Mouse (Mus musculus): ENCODE results near the gene Nutm1. TPM values are rescaled to one million over a fixed set of nuclear protein-coding genes. Genes with fewer than 3 reads are reported as not detected.

The Nutm1 gene
- total RNA-seq, 2 experiments from 2014 or later, result 0.42 TPM; not detected in 1

- ATAC-seq (replicated peaks; ENCODE audit: low FRiP score, low TSS enrichment, poor library complexity, severe bottlenecking), result peak; percentile 47
Measured at GRCm38 (mm10) chr2:112262779-112263295, 3.7 kb upstream of the Nutm1 start.

GRCm38 (mm10) chr2:112261748-112262653, 2.9 kb upstream of the Nutm1 start, which contains the start of gene Nop10:
Gene Nop10, plus strand, starts transcription at chr2:112261926.
- ATAC-seq (replicated peaks; ENCODE audit: low FRiP score, low TSS enrichment, poor library complexity, severe bottlenecking), result peak; percentile 55

DNA sequence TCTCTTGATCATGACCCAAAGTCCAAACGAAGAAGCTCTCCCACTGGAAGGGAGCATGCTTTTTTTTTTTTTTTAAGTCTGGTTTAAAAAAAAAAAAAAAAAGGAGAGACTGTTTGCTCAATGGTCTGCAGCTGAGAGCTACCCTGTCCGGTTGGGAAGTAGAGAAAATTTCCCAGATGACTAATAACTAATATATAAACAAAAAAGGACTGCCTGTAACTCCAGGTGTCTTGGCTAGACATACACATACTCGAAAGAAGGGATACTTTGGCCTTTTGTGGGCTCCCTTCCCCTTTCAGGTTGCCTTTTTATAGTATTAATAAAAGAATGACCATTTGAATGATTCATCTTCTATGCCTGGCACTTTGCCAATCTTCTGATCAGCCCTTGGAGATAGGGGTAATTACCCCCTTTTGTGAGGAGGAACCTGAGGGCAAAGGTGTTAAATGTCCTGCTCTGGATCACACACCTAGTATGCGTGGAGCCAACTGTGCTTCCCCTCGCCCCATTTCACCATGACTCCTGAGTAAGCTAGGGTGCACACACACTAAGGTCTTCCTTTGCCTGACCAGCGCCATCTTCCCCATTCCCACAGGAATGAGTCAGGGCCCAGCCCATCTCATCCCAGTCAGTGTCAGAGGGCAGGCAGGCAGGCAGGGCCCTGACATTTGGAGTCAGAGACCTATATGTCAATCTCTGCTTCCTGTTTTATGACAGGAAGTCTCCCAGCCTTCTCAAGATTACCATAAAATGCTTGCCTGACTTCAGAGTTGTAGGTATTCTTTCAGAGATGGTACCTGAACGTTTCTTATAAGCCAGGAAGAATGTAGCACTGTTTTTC, 4.2 kb downstream of the Nutm1 start:
- ATAC-seq (replicated peaks; ENCODE audit: low FRiP score, low TSS enrichment, poor library complexity, severe bottlenecking), result no peak

- ATAC-seq (replicated peaks; ENCODE audit: low FRiP score, low TSS enrichment, poor library complexity, severe bottlenecking), result no peak
Measured at GRCm38 (mm10) chr2:112249780-112250453, 9.2 kb downstream of the Nutm1 start.

DNA sequence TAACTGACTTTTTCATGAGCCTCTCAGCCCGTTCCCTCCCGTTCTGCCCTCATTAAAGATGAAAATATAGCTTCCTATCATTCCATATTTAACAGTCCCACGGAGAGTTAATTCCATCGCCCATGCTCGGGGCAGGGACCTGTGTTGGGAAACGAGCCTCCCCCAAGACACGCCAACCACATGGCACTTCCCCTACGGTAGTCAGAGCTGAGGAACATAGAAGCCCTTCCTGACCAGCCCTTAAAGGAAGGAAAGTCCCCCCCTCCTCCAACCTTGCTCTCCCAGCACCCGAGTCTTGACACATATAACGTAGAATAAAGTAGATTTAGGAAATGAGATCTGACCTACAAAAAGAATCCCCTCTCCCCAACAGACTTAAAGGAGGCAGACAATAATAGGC, 11.8 kb downstream of the Nutm1 start:
- ATAC-seq (replicated peaks; ENCODE audit: low FRiP score, low TSS enrichment, poor library complexity, severe bottlenecking), result no peak

GRCm38 (mm10) chr2:112246193-112246592, 12.9 kb downstream of the Nutm1 start:
- ATAC-seq (replicated peaks; ENCODE audit: low FRiP score, low TSS enrichment, poor library complexity, severe bottlenecking), result no peak

GRCm38 (mm10) chr2:112245307-112245706, 13.8 kb downstream of the Nutm1 start:
- no peak for ATAC-seq (replicated peaks; ENCODE audit: low FRiP score, low TSS enrichment, poor library complexity, severe bottlenecking)

- no peak for ATAC-seq (replicated peaks; ENCODE audit: low FRiP score, low TSS enrichment, poor library complexity, severe bottlenecking)
Measured at GRCm38 (mm10) chr2:112241787-112242186, 17.3 kb downstream of the Nutm1 start.

GRCm38 (mm10) chr2:112239935-112240721, 19.0 kb downstream of the Nutm1 start:
- ATAC-seq (replicated peaks; ENCODE audit: low FRiP score, low TSS enrichment, poor library complexity, severe bottlenecking), result peak; percentile 29

GRCm38 (mm10) chr2:112239212-112239934, 19.7 kb downstream of the Nutm1 start, which contains the start of gene Lpcat4:
Gene Lpcat4, plus strand, starts transcription at chr2:112239468.
- peak; percentile 79 for ATAC-seq (replicated peaks; ENCODE audit: low FRiP score, low TSS enrichment, poor library complexity, severe bottlenecking)

DNA sequence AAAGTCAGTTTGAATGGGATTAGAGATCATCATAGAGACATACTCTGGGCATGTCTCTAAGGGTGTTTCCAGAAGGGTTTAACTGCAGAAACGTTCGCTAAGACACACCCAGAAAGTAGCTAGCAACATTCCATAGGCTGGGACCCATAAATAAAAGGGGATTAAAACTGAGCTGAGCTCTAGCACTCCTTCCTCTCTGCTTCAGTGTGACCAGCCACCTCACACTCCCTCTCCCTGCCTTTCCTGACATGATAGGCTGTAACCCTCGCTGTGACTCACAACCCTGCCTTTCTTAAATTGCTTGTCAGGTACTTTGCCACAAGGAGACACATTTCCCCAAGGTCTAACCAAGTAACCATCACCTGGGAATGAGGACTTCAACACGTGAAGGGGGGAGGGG, 21.1 kb downstream of the Nutm1 start:
- ATAC-seq (replicated peaks; ENCODE audit: low FRiP score, low TSS enrichment, poor library complexity, severe bottlenecking), result no peak

GRCm38 (mm10) chr2:112236620-112237019, 22.5 kb downstream of the Nutm1 start:
- ATAC-seq (replicated peaks; ENCODE audit: low FRiP score, low TSS enrichment, poor library complexity, severe bottlenecking), result no peak

DNA sequence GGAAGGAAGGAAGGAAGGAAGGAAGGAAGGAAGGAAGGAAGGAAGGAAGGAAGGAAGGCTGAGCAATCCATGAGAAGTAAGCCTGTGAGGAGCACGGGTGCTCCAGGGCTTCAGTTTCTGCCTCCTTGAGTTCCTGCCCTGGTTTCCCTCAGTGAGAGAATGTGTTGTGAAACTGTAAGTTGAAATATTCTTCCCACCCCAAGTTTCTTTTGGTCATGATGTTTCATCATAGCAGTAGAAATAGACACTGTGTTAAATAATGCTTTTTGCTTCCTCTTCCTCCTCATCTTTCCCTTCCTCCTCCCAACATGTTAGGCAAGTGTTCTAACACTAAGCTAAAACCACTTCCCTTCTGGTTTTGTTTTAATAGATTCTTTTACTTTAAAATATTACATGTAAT, 26.5 kb downstream of the Nutm1 start:
- no peak for ATAC-seq (replicated peaks; ENCODE audit: low FRiP score, low TSS enrichment, poor library complexity, severe bottlenecking)

- no peak for ATAC-seq (replicated peaks; ENCODE audit: low FRiP score, low TSS enrichment, poor library complexity, severe bottlenecking)
Measured at GRCm38 (mm10) chr2:112224356-112224755, 34.7 kb downstream of the Nutm1 start.

- no peak for ATAC-seq (replicated peaks; ENCODE audit: low FRiP score, low TSS enrichment, poor library complexity, severe bottlenecking)
Measured at GRCm38 (mm10) chr2:112222607-112223006, 36.5 kb downstream of the Nutm1 start.

- no peak for ATAC-seq (replicated peaks; ENCODE audit: low FRiP score, low TSS enrichment, poor library complexity, severe bottlenecking)
Measured at GRCm38 (mm10) chr2:112220880-112221279, 38.2 kb downstream of the Nutm1 start.

- no peak for ATAC-seq (replicated peaks; ENCODE audit: low FRiP score, low TSS enrichment, poor library complexity, severe bottlenecking)
Measured at GRCm38 (mm10) chr2:112217614-112218013, 41.5 kb downstream of the Nutm1 start.

- peak; percentile 89 for ATAC-seq (replicated peaks; ENCODE audit: low FRiP score, low TSS enrichment, poor library complexity, severe bottlenecking)
Measured at GRCm38 (mm10) chr2:112215977-112216376, 43.1 kb downstream of the Nutm1 start.
